Mouse (Mus musculus) cerebellum, adult 9-10 months (tissue): Measurements from ENCODE around the gene Bms1.

Experiments used
- DNase-seq: peaks from one replicate; pipeline ENCODE4 v3.0.0; 2022

The Bms1 gene

GRCm38 (mm10) chr6:118419050-118419920, at the start of gene Bms1:
TSS of gene Bms1 (minus strand) at chr6:118419474.
- DNase-seq, result peak; percentile 96

- DNase-seq, result no peak
These were observed 42.9 kb upstream of the Bms1 start for GRCm38 (mm10) chr6:118462069-118462705.

DNA sequence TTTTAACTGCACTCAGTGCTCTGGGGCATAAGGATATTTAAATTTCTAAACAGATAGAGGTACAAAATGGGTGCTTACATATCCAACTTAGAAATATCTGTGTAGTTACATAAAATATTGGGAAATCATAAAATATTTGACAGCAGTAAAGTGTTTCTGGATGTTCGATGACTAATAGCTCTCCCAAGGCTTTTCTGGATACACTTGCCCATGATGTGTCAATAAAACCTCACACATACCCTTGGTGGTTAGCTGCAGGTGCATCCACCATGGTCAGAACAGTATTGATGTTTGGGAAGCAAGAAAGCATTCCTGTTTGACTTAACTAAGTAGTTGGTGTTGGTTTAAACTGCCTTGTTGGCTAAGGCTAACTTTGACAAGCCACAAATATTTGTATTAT, 38.5 kb upstream of the Bms1 start:
- no peak for DNase-seq

- DNase-seq, result peak; percentile 96
These were observed 35.9 kb upstream of the Bms1 start, which contains the start of gene Zfp248 for GRCm38 (mm10) chr6:118455042-118455631. TSS of gene Zfp248 (minus strand) at chr6:118455528.

GRCm38 (mm10) chr6:118454452-118454851, 35.2 kb upstream of the Bms1 start:
- DNase-seq, result no peak

- DNase-seq, result no peak
These were observed 12.2 kb upstream of the Bms1 start for GRCm38 (mm10) chr6:118431502-118431901.

DNA sequence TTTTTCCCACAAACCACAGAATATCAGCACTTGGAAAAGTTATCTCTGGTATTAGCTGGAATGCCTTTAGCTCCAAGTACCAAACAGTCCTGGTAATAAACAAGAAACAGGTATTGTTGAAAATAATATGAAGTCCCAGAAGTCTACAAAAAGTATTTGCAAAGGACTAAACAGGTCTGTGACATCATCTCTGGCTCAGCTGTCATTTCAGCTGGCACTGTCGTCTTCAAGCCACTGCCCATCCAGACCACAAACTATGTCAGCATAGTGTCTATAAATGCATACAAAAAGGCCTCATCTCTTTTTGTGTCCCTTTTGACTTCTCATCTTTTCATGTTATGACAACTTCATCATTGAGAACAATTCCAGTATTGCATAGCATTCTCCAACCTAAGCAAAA, 7.4 kb upstream of the Bms1 start:
- no peak for DNase-seq

GRCm38 (mm10) chr6:118410428-118410827, 8.8 kb downstream of the Bms1 start:
- DNase-seq, result no peak

DNA sequence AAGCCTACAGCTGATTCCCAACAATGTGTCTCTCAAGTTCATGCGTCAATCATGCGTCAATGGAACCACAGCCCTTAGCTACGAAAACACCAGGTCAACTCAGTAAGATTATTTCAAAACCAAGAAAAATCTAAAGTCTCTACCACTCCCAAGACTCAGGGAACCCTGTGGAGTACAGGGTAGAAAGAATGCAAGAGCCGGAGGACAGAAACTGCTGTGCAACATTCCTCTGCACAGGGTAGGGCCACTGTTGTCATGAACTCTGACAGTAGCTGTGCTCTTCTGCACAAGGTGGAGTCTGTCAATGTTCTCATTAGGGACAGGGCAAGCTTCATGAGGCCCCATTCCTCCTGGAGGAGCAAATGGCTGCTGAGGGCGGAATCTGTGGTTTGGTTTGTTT, 10.8 kb downstream of the Bms1 start:
- DNase-seq, result no peak

DNA sequence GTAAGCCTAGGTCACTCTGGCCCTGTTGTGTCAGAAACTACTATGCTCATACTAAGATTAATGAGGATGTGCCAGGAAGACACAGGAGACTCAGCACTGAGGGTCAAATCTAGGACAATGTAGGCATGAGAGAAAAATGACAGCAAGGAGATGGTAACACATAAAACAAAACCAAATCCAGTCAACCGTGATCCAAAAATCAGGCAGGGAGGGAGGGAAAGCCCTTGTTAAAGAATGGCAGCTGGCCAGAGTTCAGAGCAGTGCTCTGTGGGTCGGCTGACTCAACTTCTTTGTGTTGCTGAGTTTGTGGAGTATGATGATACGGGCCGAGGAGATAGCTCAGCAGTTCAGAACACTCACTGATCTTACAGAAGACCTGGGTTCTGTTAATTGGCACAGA, 12.9 kb downstream of the Bms1 start:
- no peak for DNase-seq

GRCm38 (mm10) chr6:118390746-118391145, 28.5 kb downstream of the Bms1 start:
- DNase-seq, result no peak

DNA sequence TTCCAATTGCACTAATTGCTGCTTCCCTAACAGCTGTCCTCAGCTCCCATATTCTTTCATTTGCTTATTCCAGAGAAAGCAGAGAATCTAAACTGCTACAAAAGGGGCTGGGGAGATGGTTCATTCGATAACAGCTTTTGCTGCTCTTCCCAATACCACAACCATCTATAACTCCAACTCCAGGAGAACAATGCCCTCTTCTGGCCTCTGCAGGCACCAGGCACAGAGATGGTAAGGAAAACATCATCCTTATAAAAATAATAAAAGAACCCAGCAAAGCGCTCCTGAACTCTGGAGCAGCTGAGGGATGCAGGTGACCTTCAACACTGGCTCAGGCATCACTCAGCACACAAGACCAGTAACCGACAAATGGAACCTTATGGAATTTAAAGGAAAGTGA, 33.3 kb downstream of the Bms1 start:
- DNase-seq, result no peak

- no peak for DNase-seq
These were observed 38.0 kb downstream of the Bms1 start for GRCm38 (mm10) chr6:118381234-118381633.

- no peak for DNase-seq
These were observed 38.6 kb downstream of the Bms1 start for GRCm38 (mm10) chr6:118380630-118381029.

GRCm38 (mm10) chr6:118379451-118380167, 39.7 kb downstream of the Bms1 start:
- DNase-seq, result peak; percentile 36

DNA sequence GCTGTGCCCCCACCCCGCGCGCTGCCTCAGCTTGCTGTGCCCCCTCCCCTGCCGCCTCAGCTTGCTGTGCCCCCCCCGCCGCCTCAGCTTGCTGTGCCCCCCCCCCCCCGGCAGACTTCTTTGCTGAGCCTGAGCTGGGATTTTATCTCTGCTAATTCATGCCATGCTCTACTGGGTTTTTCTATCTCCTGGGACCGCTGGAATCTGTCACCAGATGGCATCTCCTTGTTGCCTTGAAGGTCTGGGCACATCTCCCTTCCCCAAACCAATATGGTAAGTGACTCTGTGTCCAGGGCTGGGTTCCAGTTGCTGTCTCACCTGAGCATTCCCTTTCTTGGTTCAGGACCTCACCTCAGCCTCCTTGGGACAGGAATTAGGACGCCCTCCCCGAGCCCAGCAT, 41.7 kb downstream of the Bms1 start:
- DNase-seq, result no peak

DNA sequence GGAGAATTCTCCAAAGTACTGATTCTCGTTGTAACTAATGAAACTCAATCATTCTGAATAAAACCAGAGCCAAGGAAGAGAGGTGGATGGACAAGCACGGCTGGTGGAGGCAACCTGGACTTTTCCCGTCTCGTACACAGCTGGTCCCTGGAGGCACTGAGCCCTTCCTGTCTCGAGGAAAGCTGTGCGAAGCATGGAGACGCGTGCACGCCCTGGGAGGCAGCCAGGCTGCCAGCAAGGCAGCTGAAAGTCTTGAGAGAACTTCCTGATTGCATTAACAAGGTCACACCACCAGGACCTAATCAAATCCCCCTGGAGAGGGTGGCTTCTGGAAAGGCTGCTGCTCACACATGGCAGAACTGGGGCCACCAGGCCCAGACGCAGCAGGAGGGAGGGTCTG, 43.3 kb downstream of the Bms1 start:
- DNase-seq, result no peak

- DNase-seq, result no peak
These were observed 43.8 kb downstream of the Bms1 start for GRCm38 (mm10) chr6:118375457-118375856.

DNA sequence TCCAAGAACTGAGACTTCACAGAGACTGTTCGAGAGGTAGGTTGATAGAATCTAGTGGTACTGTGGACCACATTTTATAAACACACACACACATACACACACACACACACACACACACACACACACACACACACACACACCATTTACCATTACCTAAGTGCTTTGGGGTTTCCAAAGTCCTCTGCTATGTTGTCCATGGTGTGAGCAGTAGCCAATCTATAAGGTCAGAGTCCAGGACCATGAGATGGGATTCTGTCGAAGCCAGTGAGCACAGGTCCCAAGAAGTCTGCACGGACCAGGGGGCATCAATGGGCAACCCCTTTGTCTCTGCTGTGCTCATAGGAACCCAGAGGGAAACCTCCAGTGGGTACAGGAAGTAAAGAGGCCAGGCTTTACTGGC, 44.2 kb downstream of the Bms1 start:
- DNase-seq, result no peak

DNA sequence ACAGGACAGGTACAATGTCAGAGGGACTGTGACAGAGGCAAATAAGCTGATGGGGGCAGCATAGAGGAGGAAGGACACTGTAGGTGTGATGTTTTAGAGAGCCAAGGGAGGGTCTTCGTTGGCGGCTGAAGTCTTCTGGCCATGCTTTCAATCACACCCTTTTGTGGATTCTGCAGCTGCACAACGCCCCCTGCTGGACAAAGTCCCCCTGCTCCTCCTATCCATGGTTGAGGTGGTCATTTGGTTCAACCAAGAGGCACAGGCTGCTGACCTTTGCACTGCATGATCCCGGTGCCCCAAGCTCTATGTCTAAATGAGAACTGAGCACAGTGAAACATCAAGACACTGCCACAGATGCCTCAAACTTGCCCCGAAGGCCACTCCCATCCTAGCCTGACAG, 46.0 kb downstream of the Bms1 start:
- peak; percentile 31 for DNase-seq

DNA sequence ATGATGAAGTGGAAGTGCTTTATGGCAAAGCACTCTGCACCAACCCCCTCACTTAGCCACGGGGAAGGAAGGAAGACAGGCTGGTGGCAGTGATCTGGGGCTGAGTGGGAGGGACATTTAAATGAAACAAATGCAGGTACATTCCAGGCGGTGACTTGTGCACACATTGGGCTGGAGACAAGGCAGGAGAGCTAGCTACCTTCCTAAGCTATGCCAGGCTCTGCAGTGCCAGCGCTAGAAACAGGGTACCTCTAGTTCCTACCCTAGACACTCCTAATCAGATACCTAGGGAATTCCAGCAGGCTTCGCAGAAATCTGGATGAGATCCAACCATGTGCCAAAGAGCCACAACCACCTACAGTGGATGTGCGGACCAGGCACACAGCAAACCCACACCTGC, 46.5 kb downstream of the Bms1 start:
- no peak for DNase-seq

GRCm38 (mm10) chr6:118367502-118367901, 51.8 kb downstream of the Bms1 start:
- DNase-seq, result no peak

DNA sequence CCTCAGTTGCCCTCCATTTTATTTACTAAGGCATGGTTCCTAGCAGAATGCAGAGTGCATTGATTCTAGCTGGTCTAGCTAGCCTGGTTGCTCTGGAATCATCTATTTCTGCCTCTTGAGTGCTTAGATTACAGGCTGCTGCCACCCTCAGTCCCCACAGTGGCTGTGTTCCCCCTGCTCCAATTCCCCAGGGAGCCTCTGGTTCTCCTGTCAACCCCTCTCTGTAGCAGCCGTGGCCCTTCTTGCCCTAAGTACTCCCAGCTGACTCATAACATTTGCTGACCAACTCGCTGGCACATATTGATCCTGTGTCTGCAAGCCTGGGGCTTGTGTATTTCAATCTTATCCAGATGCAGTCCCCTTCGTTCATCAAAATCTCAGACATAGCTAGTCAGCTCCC, 53.1 kb downstream of the Bms1 start:
- no peak for DNase-seq
